Mouse (Mus musculus) small intestine, adult 2 months (tissue): ENCODE results near the gene Sept11. TPM values are rescaled to one million over a fixed set of nuclear protein-coding genes. Genes with fewer than 3 reads are reported as not detected.

Source experiments
- H3K27ac ChIP-seq: fragments of 200-500 bp; 2 replicates; pipeline ENCODE4 v1.5.1; 2012; ENCODE audit warnings: low read depth, low read length, control low read depth, inconsistent platforms; ENCODE audit not compliant: insufficient read depth
- H3K27me3 ChIP-seq: fragments of 200-500 bp; 2 replicates; pipeline ENCODE4 v1.6.1; 2012; ENCODE audit warnings: mild to moderate bottlenecking, moderate library complexity, low read length, inconsistent platforms; ENCODE audit not compliant: control insufficient read depth, insufficient read depth
- H3K36me3 ChIP-seq: fragments of 200-500 bp; 2 replicates; pipeline ENCODE4 v1.6.1; 2012; ENCODE audit warnings: mild to moderate bottlenecking, low read length, control low read depth, inconsistent platforms; ENCODE audit not compliant: control insufficient read depth, insufficient read depth
- H3K4me1 ChIP-seq: fragments of 200-500 bp; 2 replicates; pipeline ENCODE4 v1.6.1; 2012; ENCODE audit warnings: low read length, inconsistent platforms, mixed read lengths; ENCODE audit not compliant: control insufficient read depth, insufficient read depth, insufficient read length
- H3K4me3 ChIP-seq: fragments of 200-500 bp; 2 replicates; pipeline ENCODE4 v1.5.1; 2012; ENCODE audit warnings: low read depth, mild to moderate bottlenecking, control low read depth, inconsistent platforms, low read length, moderate library complexity
- CTCF ChIP-seq: fragments of 200-500 bp; IDR thresholded peaks from 2 replicates; pipeline ENCODE4 v1.5.1; 2012; ENCODE audit warnings: low read depth, mild to moderate bottlenecking, control low read depth, inconsistent platforms, low read length, moderate library complexity, mixed read lengths; ENCODE audit not compliant: insufficient replicate concordance, insufficient read length; ENCODE audit errors: extremely low read depth
- POLR2A ChIP-seq: fragments of 200-500 bp; IDR thresholded peaks from 2 replicates; pipeline ENCODE4 v1.6.1; 2012; ENCODE audit warnings: low read depth, mild to moderate bottlenecking, control low read depth, inconsistent platforms, low read length, moderate library complexity
- WGBS: fragments of 180-500 bp; shearing (Covaris S2); methylation state at CpG from one replicate; pipeline ENCODE4 v1.1.7; 2018; 5-methylcytosine and 5-hydroxymethylcytosine counted together
- polyA plus RNA-seq: library from polyadenylated mRNA; depleted of rRNA; stranded (reverse); fragments of >200 nt; gene quantifications from 2 replicates; pipeline ENCODE4 v1.2.3, GENCODE M21; 2012

Gene Sept11
- polyA plus RNA-seq, 1 experiment, result 12.9 TPM

- H3K4me3 ChIP-seq, result no peak overlapping the region
- no peaks in the 10 kb centered on the region for H3K27me3 ChIP-seq
- no peaks in the 10 kb centered on the region; the same call in 1 of the 2 replicates for H3K4me1 ChIP-seq
- no peak overlapping the region for H3K27ac ChIP-seq
- TF ChIP-seq POLR2A, result no peak
- TF ChIP-seq CTCF, result no peak
- WGBS, result 95% methylated on average over 4 of the region's 4 CpGs
- H3K36me3 ChIP-seq, result peaks cover 2% of the 10 kb centered on the region; the same call in 1 of the 2 replicates
Measured at GRCm38 (mm10) chr5:93106048-93106447, 12.8 kb downstream of the Sept11 start.

DNA sequence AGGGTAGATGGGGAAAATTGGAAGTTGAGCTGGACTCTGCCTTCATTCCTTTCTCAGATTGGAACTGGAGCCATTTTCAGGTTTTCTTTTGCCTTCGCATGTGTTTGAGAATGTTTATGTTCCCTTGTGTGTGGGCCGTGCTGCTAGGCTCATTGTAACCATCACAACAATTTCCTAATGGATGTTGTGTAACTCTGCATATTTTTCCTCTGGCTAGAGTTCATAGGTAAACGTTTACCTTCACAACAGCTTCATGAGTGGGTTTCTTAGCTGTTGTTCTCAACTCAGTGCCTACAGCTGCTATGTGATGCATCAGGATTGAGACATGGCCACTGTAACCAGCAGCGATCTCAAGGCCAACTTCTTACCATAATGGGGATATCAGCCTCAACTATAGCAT is 15.5 kb downstream of the Sept11 start:
- H3K36me3 ChIP-seq, result no peaks in the 10 kb centered on the region; the same call in 1 of the 2 replicates
- H3K27me3 ChIP-seq, result no peaks in the 10 kb centered on the region
- no peaks in the 10 kb centered on the region; the same call in 1 of the 2 replicates for H3K4me1 ChIP-seq
- H3K27ac ChIP-seq, result no peak overlapping the region
- no peak overlapping the region for H3K4me3 ChIP-seq
- TF ChIP-seq CTCF (no peak), POLR2A (no peak)
- 71% methylated on average over 4 of the region's 4 CpGs for WGBS

GRCm38 (mm10) chr5:93109555-93109954 is 16.3 kb downstream of the Sept11 start:
- Histone ChIP-seq H3K27me3 (no peaks in the 10 kb centered on the region), H3K36me3 (no peaks in the 10 kb centered on the region; the same call in 1 of the 2 replicates), H3K27ac (no peak overlapping the region), H3K4me1 (no peaks in the 10 kb centered on the region; the same call in 1 of the 2 replicates), H3K4me3 (no peak overlapping the region)
- 73% methylated on average over 2 of the region's 2 CpGs for WGBS
- TF ChIP-seq CTCF (no peak), POLR2A (no peak)

DNA sequence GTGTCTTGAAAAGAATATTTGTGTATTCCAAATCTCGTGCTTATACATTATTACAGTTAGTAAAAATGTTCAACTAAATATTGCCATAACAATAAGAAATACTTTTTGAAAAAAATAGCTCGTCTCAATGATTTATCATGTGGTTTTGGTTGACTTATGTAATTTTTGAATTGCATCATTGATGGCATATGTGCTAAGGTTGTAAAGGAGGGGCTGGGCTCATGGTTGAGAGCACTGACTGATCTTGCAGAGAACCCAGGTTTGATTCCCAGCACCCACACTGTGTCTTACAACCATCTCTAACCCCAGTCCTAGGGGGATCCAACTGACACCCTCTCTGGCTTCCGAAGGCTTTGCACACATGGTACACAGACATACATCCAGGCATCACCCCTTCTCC is 19.1 kb downstream of the Sept11 start:
- Histone ChIP-seq H3K36me3 (no peaks in the 10 kb centered on the region; the same call in 1 of the 2 replicates), H3K4me3 (no peak overlapping the region), H3K4me1 (no peaks in the 10 kb centered on the region; the same call in 1 of the 2 replicates), H3K27ac (no peak overlapping the region), H3K27me3 (no peaks in the 10 kb centered on the region)
- WGBS, result 92% methylated on average over 3 of the region's 3 CpGs
- TF ChIP-seq CTCF (no peak), POLR2A (no peak)

DNA sequence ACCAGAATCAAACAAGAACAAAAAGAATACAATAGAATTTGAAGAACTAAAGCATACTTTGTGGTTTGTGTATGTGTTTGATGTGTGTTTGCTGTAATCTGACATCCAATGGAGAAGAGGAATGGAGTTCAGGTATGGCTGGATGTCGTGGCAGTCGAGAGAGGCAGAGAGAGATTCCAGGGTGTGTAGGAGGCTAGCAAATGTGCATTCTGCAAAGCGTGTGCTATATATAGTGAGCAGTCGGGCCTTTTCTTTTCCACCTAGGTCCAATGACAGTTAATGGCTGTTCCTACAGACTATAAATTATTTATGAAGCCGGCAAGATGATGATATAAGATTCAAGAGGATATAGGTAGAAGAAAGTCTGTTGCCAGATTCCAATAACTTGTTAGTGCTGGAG is 20.3 kb downstream of the Sept11 start:
- Histone ChIP-seq H3K27me3 (no peaks in the 10 kb centered on the region), H3K36me3 (no peaks in the 10 kb centered on the region; the same call in 1 of the 2 replicates), H3K4me1 (no peaks in the 10 kb centered on the region; the same call in 1 of the 2 replicates), H3K4me3 (no peak overlapping the region), H3K27ac (no peak overlapping the region)
- TF ChIP-seq POLR2A (no peak), CTCF (no peak)
- WGBS, result 89% methylated on average over 5 of the region's 5 CpGs

DNA sequence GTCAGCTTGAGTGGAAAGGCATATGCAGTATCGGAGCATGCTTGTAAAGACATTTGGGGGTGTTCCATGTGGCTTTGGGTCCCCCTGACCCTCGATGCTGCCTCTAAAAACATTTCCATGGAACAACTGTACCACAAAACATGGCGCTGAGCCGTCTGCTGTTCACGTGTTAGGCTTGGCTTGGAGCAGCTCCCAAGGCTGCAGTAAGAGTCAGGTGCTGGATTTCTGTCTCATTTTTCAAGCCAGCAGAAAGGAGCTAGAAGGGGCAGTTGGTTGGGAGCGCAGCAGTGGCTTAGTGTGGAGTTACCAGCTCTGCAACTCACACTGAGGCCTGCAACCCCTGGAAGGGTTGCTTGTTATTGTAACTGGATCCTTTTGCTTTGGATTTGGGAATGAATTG is 21.3 kb downstream of the Sept11 start:
- TF ChIP-seq POLR2A, result no peak
- TF ChIP-seq CTCF, result no peak
- no peak overlapping the region for H3K4me3 ChIP-seq
- no peaks in the 10 kb centered on the region; the same call in 1 of the 2 replicates for H3K4me1 ChIP-seq
- WGBS, result 80% methylated on average over 6 of the region's 6 CpGs
- no peak overlapping the region for H3K27ac ChIP-seq
- no peaks in the 10 kb centered on the region for H3K27me3 ChIP-seq
- no peaks in the 10 kb centered on the region for H3K36me3 ChIP-seq

DNA sequence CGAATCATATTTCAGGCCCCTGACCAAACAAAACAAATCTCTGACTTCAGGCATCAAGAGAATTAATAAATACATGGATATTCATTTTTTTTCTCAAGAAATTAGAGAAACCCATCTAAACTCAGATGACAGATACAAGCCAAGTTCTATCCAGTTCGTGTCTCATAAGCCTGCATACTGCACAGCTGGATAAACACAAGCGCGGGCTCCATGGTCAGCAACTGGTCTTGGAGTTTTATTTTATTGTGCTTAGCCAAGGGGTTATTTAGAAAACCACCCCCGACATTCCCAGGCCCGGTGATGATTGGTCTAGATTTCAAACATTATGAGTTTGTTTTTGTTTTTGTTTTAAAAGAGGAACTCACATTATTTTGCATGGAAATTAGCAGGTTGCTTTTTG is 21.8 kb downstream of the Sept11 start:
- 77% methylated on average over 6 of the region's 6 CpGs for WGBS
- Histone ChIP-seq H3K4me3 (no peak overlapping the region), H3K27me3 (no peaks in the 10 kb centered on the region), H3K36me3 (no peaks in the 10 kb centered on the region), H3K4me1 (no peaks in the 10 kb centered on the region; the same call in 1 of the 2 replicates), H3K27ac (no peak overlapping the region)
- no peak for TF ChIP-seq POLR2A
- TF ChIP-seq CTCF, result no peak

DNA sequence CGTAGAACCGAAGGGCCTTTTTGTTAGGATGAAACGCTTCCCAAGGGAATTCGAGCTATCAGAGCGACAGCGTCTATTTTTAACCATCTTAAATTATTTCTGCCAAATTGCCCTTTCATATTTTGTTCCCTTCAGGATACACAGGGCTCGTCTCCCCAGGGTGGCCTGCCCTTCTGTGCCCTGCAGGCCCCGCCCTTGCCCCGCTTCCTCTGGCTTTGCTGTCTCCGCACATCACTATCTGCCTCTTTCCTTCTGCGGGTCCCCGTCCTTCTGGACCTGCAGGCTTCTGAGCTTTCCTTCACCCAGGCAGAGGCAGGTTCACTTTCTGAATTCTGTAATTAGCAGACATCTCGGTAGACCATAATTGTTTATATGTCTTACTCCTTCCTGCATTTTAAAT is 22.6 kb downstream of the Sept11 start:
- H3K27ac ChIP-seq, result no peak overlapping the region
- H3K27me3 ChIP-seq, result no peaks in the 10 kb centered on the region
- peaks cover 2% of the 10 kb centered on the region; the same call in 1 of the 2 replicates for H3K4me1 ChIP-seq
- 86% methylated on average over 13 of the region's 13 CpGs for WGBS
- H3K36me3 ChIP-seq, result no peaks in the 10 kb centered on the region
- TF ChIP-seq CTCF (no peak), POLR2A (no peak)
- no peak overlapping the region for H3K4me3 ChIP-seq
